Mouse (Mus musculus) limb, embryonic 13.5 days (tissue): Measurements from ENCODE around the gene Orai2. TPM values are rescaled to one million over a fixed set of nuclear protein-coding genes. Genes with fewer than 3 reads are reported as not detected.
"Not testable (repeated sequence)": the region's sequence is repeated elsewhere in the genome, so short reads cannot be mapped to it uniquely, and the experiment has no call there.

Experiments used
- ATAC-seq: fragments of 200-750 bp; cut with Nextera tagmentation; 2 replicates; pipeline ENCODE4 v1.8.0; 2017; ENCODE audit warnings: low read depth, moderate number of reproducible peaks, moderate TSS enrichment; ENCODE audit not compliant: low FRiP score
- H3K27ac ChIP-seq: fragments of 300-500 bp; sonication (generic); 2 replicates; pipeline ENCODE4 v1.5.1; 2015; ENCODE audit warnings: inconsistent platforms, mild to moderate bottlenecking, moderate library complexity
- H3K27me3 ChIP-seq: fragments of 300-500 bp; sonication (generic); 2 replicates; pipeline ENCODE4 v1.6.1; 2015; ENCODE audit warnings: mild to moderate bottlenecking, inconsistent platforms
- H3K36me3 ChIP-seq: fragments of 300-500 bp; sonication (generic); 2 replicates; pipeline ENCODE4 v1.6.1; 2015; ENCODE audit warnings: inconsistent platforms, mild to moderate bottlenecking, moderate library complexity
- H3K4me1 ChIP-seq: fragments of 300-500 bp; sonication (generic); 2 replicates; pipeline ENCODE4 v1.6.1; 2015; ENCODE audit warnings: inconsistent platforms
- H3K4me2 ChIP-seq: fragments of 300-500 bp; sonication (generic); replicated peaks from 2 replicates; pipeline ENCODE4 v1.6.1; 2015; ENCODE audit warnings: inconsistent platforms, mild to moderate bottlenecking, moderate library complexity
- H3K4me3 ChIP-seq: fragments of 300-500 bp; sonication (generic); 2 replicates; pipeline ENCODE4 v1.5.1; 2015; ENCODE audit warnings: moderate library complexity, mild to moderate bottlenecking, inconsistent platforms
- H3K9ac ChIP-seq: fragments of 300-500 bp; sonication (generic); 2 replicates; pipeline ENCODE4 v1.6.1; 2015; ENCODE audit warnings: mild to moderate bottlenecking, inconsistent platforms
- H3K9me3 ChIP-seq: fragments of 300-500 bp; sonication (generic); 2 replicates; pipeline ENCODE4 v1.6.1; 2016; ENCODE audit warnings: inconsistent platforms
- WGBS: fragments of 180-500 bp; shearing (Covaris S2); methylation state at CpG from one replicate; pipeline ENCODE4 v1.1.7; 2015; 5-methylcytosine and 5-hydroxymethylcytosine counted together
- polyA plus RNA-seq: library from polyadenylated mRNA; unstranded; fragments of >200 nt; fragmentation: Nextera tagmentation; extraction: Ambion mirVana; gene quantifications from 2 replicates; pipeline ENCODE4 v1.2.1, GENCODE M21; 2015

The Orai2 gene
- polyA plus RNA-seq, 1 experiment from 2014 or later = 11.9 TPM

- peaks cover 6% of the 10 kb centered on the region; the same call in 1 of the 2 replicates for H3K9me3 ChIP-seq
- no peak for ATAC-seq
These were observed 1.1 kb upstream of the Orai2 start for GRCm38 (mm10) chr5:136171363-136172341.

GRCm38 (mm10) chr5:136169626-136170511 lies 644 bp downstream of the Orai2 start:
- peak overlapping the region; percentile 92 for H3K4me2 ChIP-seq
- H3K27me3 ChIP-seq = 0 out of 2 replicates have a peak, but pooled peaks cover 6% of the 10 kb centered on the region
- 13% methylated on average over 15 of the region's 15 CpGs for WGBS
- peaks cover 14% of the 10 kb centered on the region for H3K4me1 ChIP-seq
- H3K9ac ChIP-seq = peak overlapping the region; percentile 77
- ATAC-seq = 0 out of 2 replicates have a peak, but pooled peaks have one; percentile 20
- H3K36me3 ChIP-seq = 0 out of 2 replicates have a peak, but pooled peaks cover 12% of the 10 kb centered on the region
- H3K9me3 ChIP-seq = peaks cover 6% of the 10 kb centered on the region; the same call in 1 of the 2 replicates
- no peak overlapping the region; the same call in 1 of the 2 replicates for H3K27ac ChIP-seq
- peak overlapping the region; percentile 59 for H3K4me3 ChIP-seq

More at GRCm38 (mm10) chr5:136171363-136172341, 1.1 kb upstream of the Orai2 start:
- Histone ChIP-seq H3K27me3 (0 out of 2 replicates have a peak, but pooled peaks cover 6% of the 10 kb centered on the region), H3K36me3 (0 out of 2 replicates have a peak, but pooled peaks cover 12% of the 10 kb centered on the region), H3K27ac (no peak overlapping the region), H3K4me3 (peak overlapping the region; percentile 59), H3K4me1 (peaks cover 14% of the 10 kb centered on the region), H3K9ac (peak overlapping the region; percentile 77), H3K4me2 (peak overlapping the region; percentile 92)
- 36% methylated on average over 17 of the region's 17 CpGs for WGBS

DNA sequence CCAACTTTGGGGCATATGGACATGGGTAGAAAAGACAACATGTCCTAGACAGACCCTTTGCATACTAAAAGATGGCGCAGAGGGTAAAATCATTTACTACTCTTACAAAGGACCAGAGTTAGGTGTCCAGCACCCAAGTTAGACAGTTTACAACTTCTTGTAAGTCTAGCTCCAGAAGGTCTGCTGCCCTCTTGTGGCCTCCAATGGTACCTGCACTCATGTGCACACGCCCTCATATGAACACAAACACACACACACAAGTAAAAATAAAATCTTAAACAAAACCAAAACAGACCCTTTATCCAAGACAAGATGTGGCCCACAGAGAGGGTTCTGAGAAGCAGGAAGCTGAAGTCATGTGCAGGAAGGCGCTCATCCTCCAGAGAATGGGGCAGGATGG lies 2.4 kb downstream of the Orai2 start:
- H3K4me1 ChIP-seq = peaks cover 14% of the 10 kb centered on the region
- no peak for ATAC-seq
- peaks cover 6% of the 10 kb centered on the region; the same call in 1 of the 2 replicates for H3K9me3 ChIP-seq
- no peak overlapping the region for H3K9ac ChIP-seq
- no peak overlapping the region for H3K4me3 ChIP-seq
- 0 out of 2 replicates have a peak, but pooled peaks cover 12% of the 10 kb centered on the region for H3K36me3 ChIP-seq
- WGBS = 93% methylated on average over 3 of the region's 3 CpGs
- no peak overlapping the region for H3K4me2 ChIP-seq
- 0 out of 2 replicates have a peak, but pooled peaks cover 6% of the 10 kb centered on the region for H3K27me3 ChIP-seq
- no peak overlapping the region for H3K27ac ChIP-seq

GRCm38 (mm10) chr5:136167296-136167695 lies 3.2 kb downstream of the Orai2 start:
- 0 out of 2 replicates have a peak, but pooled peaks cover 12% of the 10 kb centered on the region for H3K36me3 ChIP-seq
- H3K4me2 ChIP-seq = no peak overlapping the region
- 0 out of 2 replicates have a peak, but pooled peaks cover 5% of the 10 kb centered on the region for H3K27me3 ChIP-seq
- 90% methylated on average over 4 of the region's 4 CpGs for WGBS
- H3K9me3 ChIP-seq = peaks cover 6% of the 10 kb centered on the region; the same call in 1 of the 2 replicates
- H3K9ac ChIP-seq = no peak overlapping the region
- H3K4me3 ChIP-seq = no peak overlapping the region
- no peak overlapping the region for H3K27ac ChIP-seq
- ATAC-seq = no peak
- H3K4me1 ChIP-seq = peaks cover 14% of the 10 kb centered on the region

- H3K9ac ChIP-seq = no peak overlapping the region
- H3K4me1 ChIP-seq = peaks cover 3% of the 10 kb centered on the region; the same call in 1 of the 2 replicates
- no peaks in the 10 kb centered on the region for H3K27me3 ChIP-seq
- H3K4me3 ChIP-seq = no peak overlapping the region
- peaks cover 6% of the 10 kb centered on the region; the same call in 1 of the 2 replicates for H3K9me3 ChIP-seq
- H3K36me3 ChIP-seq = peaks cover 16% of the 10 kb centered on the region; the same call in 1 of the 2 replicates
- no peak overlapping the region for H3K27ac ChIP-seq
- no peak for ATAC-seq
- H3K4me2 ChIP-seq = no peak overlapping the region
- 74% methylated on average over 8 of the region's 8 CpGs for WGBS
These were observed 5.3 kb downstream of the Orai2 start for GRCm38 (mm10) chr5:136165246-136165645.

- peaks cover 16% of the 10 kb centered on the region; the same call in 1 of the 2 replicates for H3K36me3 ChIP-seq
These were observed 6.6 kb downstream of the Orai2 start for GRCm38 (mm10) chr5:136163807-136164474.

DNA sequence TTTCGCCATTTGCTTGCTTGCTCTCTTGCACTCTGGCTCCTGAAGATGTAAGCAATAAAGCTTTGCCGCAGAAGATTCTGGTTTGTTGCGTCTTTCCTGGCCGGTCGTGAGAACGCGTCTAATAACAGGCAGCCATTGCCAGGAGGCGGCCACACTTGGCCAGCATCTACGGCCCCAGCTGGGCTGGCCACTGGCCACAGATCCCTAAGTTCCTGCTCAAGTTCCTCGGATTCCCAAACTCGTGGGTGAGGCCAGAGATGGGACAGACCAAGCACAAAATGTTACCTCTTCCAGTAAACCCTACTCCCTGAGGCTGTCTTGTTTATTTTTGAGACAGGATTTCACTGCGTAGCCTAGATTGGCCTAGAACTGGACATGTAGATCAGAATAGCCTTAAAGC lies 10.4 kb downstream of the Orai2 start:
- H3K9me3 ChIP-seq, ATAC-seq, H3K27me3 ChIP-seq, H3K9ac ChIP-seq, H3K4me1 ChIP-seq, H3K36me3 ChIP-seq, H3K27ac ChIP-seq, H3K4me3 ChIP-seq, H3K4me2 ChIP-seq: not testable (repeated sequence)
- 86% methylated on average over 11 of the region's 12 CpGs for WGBS

More at GRCm38 (mm10) chr5:136163807-136164474, 6.6 kb downstream of the Orai2 start:
- 81% methylated on average over 11 of the region's 11 CpGs for WGBS
- Histone ChIP-seq H3K4me2 (no peak overlapping the region), H3K4me1 (no peaks in the 10 kb centered on the region), H3K9ac (no peak overlapping the region), H3K4me3 (no peak overlapping the region), H3K27ac (no peak overlapping the region), H3K9me3 (peaks cover 6% of the 10 kb centered on the region; the same call in 1 of the 2 replicates), H3K27me3 (no peaks in the 10 kb centered on the region)
- ATAC-seq = no peak

DNA sequence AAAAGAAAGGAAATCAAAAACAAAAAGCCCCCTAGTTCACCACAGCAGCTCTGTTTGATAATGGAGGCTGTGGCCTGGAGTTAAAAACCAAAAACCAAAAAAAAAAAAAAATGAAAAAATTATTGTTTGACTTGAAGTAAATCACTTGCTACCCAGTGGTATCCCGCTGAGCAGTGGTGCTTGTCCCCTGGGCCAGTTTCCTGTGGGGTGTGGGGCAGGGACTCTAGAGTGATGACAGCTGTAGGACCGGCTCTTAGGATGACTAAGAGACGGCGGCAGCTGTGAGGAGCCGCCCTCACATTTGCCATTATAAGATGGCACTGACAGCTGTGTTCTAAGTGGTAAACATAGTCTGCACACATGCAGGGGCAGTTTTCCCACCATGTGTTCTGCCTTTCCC lies 15.1 kb downstream of the Orai2 start:
- no peaks in the 10 kb centered on the region for H3K27me3 ChIP-seq
- H3K4me1 ChIP-seq = no peaks in the 10 kb centered on the region
- no peak overlapping the region for H3K27ac ChIP-seq
- ATAC-seq = no peak
- H3K4me3 ChIP-seq = no peak overlapping the region
- 87% methylated on average over 5 of the region's 5 CpGs for WGBS
- no peak overlapping the region for H3K4me2 ChIP-seq
- H3K9me3 ChIP-seq = no peaks in the 10 kb centered on the region
- peaks cover under 1% of the 10 kb centered on the region; the same call in 1 of the 2 replicates for H3K36me3 ChIP-seq
- no peak overlapping the region for H3K9ac ChIP-seq

DNA sequence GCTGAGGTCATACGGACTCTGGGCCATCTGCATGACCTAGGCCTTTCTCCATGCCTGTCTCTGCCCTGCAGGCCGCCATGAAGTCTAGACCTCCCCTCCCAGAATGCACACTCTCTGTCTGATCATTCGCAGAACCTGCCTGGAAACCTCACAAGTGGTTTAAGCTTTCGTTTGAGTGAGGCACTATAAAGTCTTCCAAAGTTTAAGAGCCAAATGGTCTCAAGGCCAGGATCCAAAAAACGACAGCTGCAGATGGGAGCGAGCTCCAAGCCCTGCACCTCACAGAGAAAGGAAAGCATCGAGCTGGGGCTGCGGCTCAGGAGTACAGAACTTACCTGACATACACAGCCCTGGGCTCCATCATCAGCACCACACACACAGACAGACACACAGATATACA lies 18.1 kb downstream of the Orai2 start:
- Histone ChIP-seq H3K4me1 (no peaks in the 10 kb centered on the region), H3K36me3 (no peaks in the 10 kb centered on the region), H3K9me3 (no peaks in the 10 kb centered on the region), H3K27me3 (no peaks in the 10 kb centered on the region), H3K9ac (no peak overlapping the region), H3K27ac (no peak overlapping the region), H3K4me3 (no peak overlapping the region), H3K4me2 (no peak overlapping the region)
- 74% methylated on average over 8 of the region's 8 CpGs for WGBS
- ATAC-seq = no peak

DNA sequence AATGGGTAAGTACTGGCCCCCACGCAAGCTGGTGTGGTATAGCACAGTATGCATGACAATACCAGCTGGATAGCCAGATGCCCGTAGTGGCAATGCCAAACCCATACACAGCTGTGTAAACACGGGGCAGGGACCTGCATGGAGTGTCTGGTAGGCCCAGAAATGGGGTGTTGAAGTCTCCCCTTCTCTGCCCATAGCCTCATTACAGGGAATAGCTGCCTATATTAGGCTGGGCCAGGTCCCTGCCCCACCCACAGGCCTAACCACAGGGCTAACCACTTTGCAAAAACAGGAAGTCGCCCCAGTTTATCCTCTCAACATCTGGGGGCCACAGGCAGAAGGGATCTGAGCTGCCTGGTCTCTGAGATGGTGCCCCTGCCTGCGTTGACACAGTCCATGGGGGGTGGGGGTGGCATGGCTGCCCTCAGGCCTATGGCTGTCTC lies 21.4 kb downstream of the Orai2 start:
- not testable (repeated sequence) for H3K4me2 ChIP-seq, H3K4me3 ChIP-seq, H3K27me3 ChIP-seq, H3K9ac ChIP-seq, H3K27ac ChIP-seq, H3K36me3 ChIP-seq, ATAC-seq, H3K9me3 ChIP-seq, H3K4me1 ChIP-seq
- WGBS = 67% methylated on average over 5 of the region's 5 CpGs

DNA sequence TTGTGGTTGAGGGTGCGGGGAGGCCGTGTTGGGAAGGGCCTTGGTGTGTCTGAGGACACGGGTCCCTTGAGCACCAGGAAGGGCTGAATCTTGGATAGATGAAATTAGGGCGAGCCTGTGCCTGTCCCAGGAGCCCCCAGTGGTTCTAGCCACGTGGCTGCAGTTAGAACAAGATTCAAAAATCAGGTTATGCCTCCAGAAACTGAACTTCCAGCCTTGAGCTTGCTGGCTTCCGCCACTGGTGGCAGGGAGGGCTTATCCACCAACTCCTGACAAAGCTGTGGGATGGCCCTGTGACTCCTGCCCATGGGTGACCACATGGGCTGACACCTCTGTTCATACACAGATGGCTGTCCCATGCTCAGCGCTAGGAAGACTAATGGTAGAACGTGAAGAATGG lies 22.8 kb downstream of the Orai2 start:
- WGBS = 74% methylated on average over 8 of the region's 8 CpGs
- no peak for ATAC-seq
- Histone ChIP-seq H3K4me2 (no peak overlapping the region), H3K9me3 (peaks cover 3% of the 10 kb centered on the region; the same call in 1 of the 2 replicates), H3K4me3 (no peak overlapping the region), H3K36me3 (peaks cover under 1% of the 10 kb centered on the region), H3K27me3 (no peaks in the 10 kb centered on the region), H3K27ac (no peak overlapping the region), H3K4me1 (no peaks in the 10 kb centered on the region), H3K9ac (no peak overlapping the region)
